In the genomic region with DNA sequence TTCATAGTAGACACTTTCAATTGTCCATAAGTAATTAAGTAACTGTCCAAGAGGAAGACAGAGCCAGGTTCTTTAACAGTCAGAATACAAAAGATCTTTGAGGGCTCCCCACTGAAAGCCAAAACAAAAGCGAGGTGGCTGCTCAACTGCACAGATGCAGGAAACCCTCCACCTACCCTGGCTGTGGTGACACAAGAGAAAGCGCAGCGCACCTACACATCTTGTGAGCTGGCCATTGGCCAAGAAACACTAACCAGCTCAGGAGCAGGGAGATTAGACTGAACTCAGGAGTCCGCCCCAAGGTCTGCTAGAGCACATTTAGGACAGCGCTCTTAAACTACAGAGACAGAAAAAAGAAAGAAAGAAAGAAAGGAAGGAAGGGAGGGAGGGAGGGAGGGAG, we compare ENCODE assay signal across 8 mouse cellular contexts.
DNase-seq lines count a peak whose midpoint lies in the region; ATAC-seq and TF ChIP-seq lines count a peak whose summit lies in the region.

No protein-coding gene starts in this region.

- no peak for TF ChIP-seq POLR2A in limb, embryonic 14.5 days (IDR thresholded peaks at IDR 0.05; ENCODE audit: borderline replicate concordance, extremely low read depth, insufficient read depth, insufficient read length)

- H3K4me1 ChIP-seq in heart, embryonic 13.5 days: peaks cover 70% of the 10 kb centered on the region
- peaks cover 9% of the 10 kb centered on the region; the same call in 1 of the 2 replicates for H3K4me1 ChIP-seq in limb, embryonic 14.5 days (ENCODE audit: control insufficient read depth, insufficient read depth, low read length)

- H3K4me2 ChIP-seq in heart, embryonic 13.5 days: peak overlapping the region; percentile 53
- no peak overlapping the region for H3K4me2 ChIP-seq in limb, embryonic 14.5 days (replicated peaks; ENCODE audit: low read depth, low read length, severe bottlenecking)

- H3K4me3 ChIP-seq in heart, embryonic 13.5 days: no peak overlapping the region
- H3K4me3 ChIP-seq in limb, embryonic 14.5 days (replicated peaks; ENCODE audit: low read length): no peak overlapping the region

- ATAC-seq in heart, embryonic 13.5 days (ENCODE audit: extremely low read depth, insufficient number of reproducible peaks, low FRiP score, low TSS enrichment): 0 out of 2 replicates have a peak, but pooled peaks have one; percentile 56
- no peak for ATAC-seq in limb, embryonic 14.5 days (ENCODE audit: low FRiP score, low read depth)

- 18% methylated on average over 5 of the region's 5 CpGs for WGBS in heart, embryonic 13.5 days
- WGBS in limb, embryonic 14.5 days: 33% methylated on average over 5 of the region's 5 CpGs

- DNase-seq in urinary bladder, adult 18-20 months (ENCODE audit: low spot score in 2 of 2): peak; percentile 34 to 45
- DNase-seq in urinary bladder, adult 2 months (ENCODE audit: low spot score): no peak
- peak; percentile 44 for DNase-seq in limb, embryonic 14.5 days (ENCODE audit: low spot score)
- DNase-seq in urinary bladder, postnatal 36 days (ENCODE audit: low spot score in 2 of 2): peak; percentile 64 to 65
- no peak for DNase-seq in cerebellum, adult 18-20 months
- no peak for DNase-seq in right cerebral cortex, adult 18-20 months
- no peak for DNase-seq in embryo, embryonic 10 days (ENCODE audit: low spot score)

- peak overlapping the region; percentile 58 for H3K9ac ChIP-seq in heart, embryonic 13.5 days
- no peak overlapping the region for H3K9ac ChIP-seq in limb, embryonic 14.5 days (ENCODE audit: low read depth, low read length, severe bottlenecking)

- H3K27me3 ChIP-seq in heart, embryonic 13.5 days (replicated peaks): no peaks in the 10 kb centered on the region
- no peaks in the 10 kb centered on the region for H3K27me3 ChIP-seq in limb, embryonic 14.5 days (ENCODE audit: control insufficient read depth, insufficient read depth, low read length)

- peak overlapping the region; percentile 93 for H3K27ac ChIP-seq in heart, embryonic 13.5 days (replicated peaks)
- H3K27ac ChIP-seq in limb, embryonic 14.5 days (replicated peaks; ENCODE audit: low read depth, low read length): no peak overlapping the region

- no peaks in the 10 kb centered on the region for H3K9me3 ChIP-seq in heart, embryonic 13.5 days
- H3K9me3 ChIP-seq in limb, embryonic 14.5 days (ENCODE audit: control insufficient read depth, low read length): no peaks in the 10 kb centered on the region

- no peaks in the 10 kb centered on the region for H3K36me3 ChIP-seq in heart, embryonic 13.5 days
- H3K36me3 ChIP-seq in limb, embryonic 14.5 days (ENCODE audit: control insufficient read depth, insufficient read depth, low read length): no peaks in the 10 kb centered on the region

Comparison
In these comparisons a context has a peak if more than half of its experiments do, and no peak if none do; other contexts are left out.
1. DNase-seq: peak in urinary bladder, adult 18-20 months (2 of 2), limb, embryonic 14.5 days (single experiment) and urinary bladder, postnatal 36 days (2 of 2); none in urinary bladder, adult 2 months (single experiment), cerebellum, adult 18-20 months (0 of 2), right cerebral cortex, adult 18-20 months (single experiment) and embryo, embryonic 10 days (single experiment).